Mouse (Mus musculus) E14TG2a.4 (cell line): ENCODE measurements around the gene Prim1.

Experiments
- CTCF ChIP-seq: conservative IDR thresholded peaks from 2 replicates; pipeline ENCODE4 v1.5.1; 2014; ENCODE audit warnings: low read length
- POU5F1 ChIP-seq: IDR thresholded peaks from 2 replicates; pipeline ENCODE4 v1.6.1; 2014; ENCODE audit warnings: low read length, borderline replicate concordance

GRCm38 (mm10) chr10:128029931-128030330, 15.0 kb downstream of the Prim1 start:
- TF ChIP-seq CTCF, result no peak
- TF ChIP-seq POU5F1, result no peak
